In the genomic region with DNA sequence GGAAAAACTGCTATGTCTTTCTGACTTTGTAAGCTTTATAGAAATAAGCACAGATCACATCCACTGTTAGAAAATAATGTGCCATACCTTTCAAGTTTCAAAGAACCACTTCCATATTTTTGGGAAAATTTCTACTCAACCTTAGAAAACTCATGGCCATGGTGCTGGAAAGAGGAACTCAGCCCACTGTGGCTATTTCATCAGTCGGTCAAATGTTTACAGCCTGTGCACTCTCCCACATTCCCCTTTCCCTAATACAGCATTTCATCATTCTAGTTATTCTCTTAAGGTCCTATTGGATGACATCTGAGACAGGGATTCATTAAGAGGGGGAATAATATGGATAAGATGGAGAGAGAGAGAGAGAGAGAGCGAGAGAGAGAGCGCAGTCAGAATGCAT, we compare ENCODE assay signal across 26 mouse cellular contexts. TPM values are rescaled to one million over a fixed set of nuclear protein-coding genes. Genes with fewer than 3 reads are reported as not detected.
"Had no signal": no experiment of that assay in that cellular context is flagged by ENCODE, and none has a peak within 500 bp of the region (broad histone marks: within the 10 kb centered on the region; RNA-seq: fewer than 3 reads in every experiment).

No protein-coding gene starts in this region.

- H3K36me3 ChIP-seq: liver, embryonic 13.5 days; liver, embryonic 15.5 days; midbrain, embryonic 13.5 days; midbrain, embryonic 15.5 days; neural tube, embryonic 12.5 days had no signal

- H3K9me3 ChIP-seq: liver, embryonic 13.5 days; liver, embryonic 15.5 days; megakaryocyte, embryonic 14.5 days; midbrain, embryonic 13.5 days; midbrain, embryonic 15.5 days; neural tube, embryonic 12.5 days had no signal

- H3K27ac ChIP-seq: liver, embryonic 13.5 days; liver, embryonic 15.5 days; macrophage; midbrain, embryonic 13.5 days; midbrain, embryonic 15.5 days; neural tube, embryonic 12.5 days had no signal

- DNase-seq: liver, embryonic 13.5 days; liver, postnatal 0 days; lung, embryonic 14.5 days; lung, postnatal 10 days; retina, postnatal 1 day; right cerebral cortex, adult 18-20 months; right cerebral cortex, postnatal 25 days; right cerebral cortex, postnatal 4 days; spleen, adult 18-20 months; thymus, adult 18-20 months; thymus, postnatal 25 days; thymus, postnatal 4 days had no signal

- H3K27me3 ChIP-seq: liver, embryonic 13.5 days; liver, embryonic 15.5 days; megakaryocyte, embryonic 14.5 days; midbrain, embryonic 15.5 days; neural tube, embryonic 12.5 days had no signal

- H3K4me2 ChIP-seq: liver, embryonic 11.5 days; liver, embryonic 13.5 days; liver, embryonic 15.5 days; lung, embryonic 14.5 days; midbrain, embryonic 11.5 days; midbrain, embryonic 13.5 days; midbrain, embryonic 15.5 days; neural tube, embryonic 12.5 days had no signal

- H3K9ac ChIP-seq: liver, embryonic 13.5 days; liver, embryonic 15.5 days; liver, postnatal 0 days; lung, embryonic 14.5 days; midbrain, embryonic 13.5 days; midbrain, embryonic 15.5 days; neural tube, embryonic 12.5 days had no signal

- H3K4me3 ChIP-seq: liver, embryonic 13.5 days; liver, embryonic 15.5 days; megakaryocyte, embryonic 14.5 days; midbrain, embryonic 13.5 days; midbrain, embryonic 15.5 days; neural tube, embryonic 12.5 days had no signal

- H3K4me1 ChIP-seq: liver, embryonic 13.5 days; midbrain, embryonic 15.5 days had no signal

- ATAC-seq: liver, postnatal 0 days; midbrain, embryonic 13.5 days; midbrain, embryonic 15.5 days had no signal

RNA-seq across cellular contexts. Expression of a gene that starts 2.2 kb away (rescaled TPM):
- total RNA-seq: midbrain, postnatal 0 days; monocyte, adult 5-6 weeks had no signal
- polyA plus RNA-seq: liver, embryonic 13.5 days; liver, embryonic 15.5 days; liver, postnatal 0 days; lung, embryonic 16.5 days; midbrain, embryonic 11.5 days; midbrain, embryonic 13.5 days; midbrain, embryonic 15.5 days; neural tube, embryonic 12.5 days; neural tube, embryonic 14.5 days; stomach, embryonic 14.5 days; stomach, embryonic 16.5 days had no signal

RNA-seq across cellular contexts. Expression of a gene that starts 10.6 kb away (rescaled TPM):
- total RNA-seq: midbrain, postnatal 0 days; monocyte, adult 5-6 weeks had no signal
- polyA plus RNA-seq: liver, embryonic 11.5 days; liver, embryonic 13.5 days; liver, embryonic 15.5 days; liver, postnatal 0 days; macrophage; midbrain, embryonic 11.5 days; midbrain, embryonic 13.5 days; midbrain, embryonic 15.5 days; midbrain, postnatal 0 days; neural tube, embryonic 12.5 days; neural tube, embryonic 14.5 days had no signal

RNA-seq across cellular contexts. Expression of a gene that starts 15.4 kb away (rescaled TPM):
- total RNA-seq: midbrain, postnatal 0 days had no signal
- polyA plus RNA-seq: neural tube, embryonic 14.5 days had no signal

RNA-seq across cellular contexts. Expression of a gene that starts 24.5 kb away (rescaled TPM):
- total RNA-seq: midbrain, postnatal 0 days; monocyte, adult 5-6 weeks had no signal
- polyA plus RNA-seq: lung, embryonic 14.5 days; lung, embryonic 16.5 days; midbrain, embryonic 13.5 days; neural tube, embryonic 12.5 days had no signal
